Mouse (Mus musculus) stomach, postnatal 0 days (tissue): ENCODE measurements around the gene Nt5dc3.
A peak's percentile ranks its signal among the peaks of the same experiment; 100 is the strongest.

Experiments used
- CTCF ChIP-seq: IDR thresholded peaks from 2 replicates; pipeline ENCODE4 v1.5.1; 2016; ENCODE audit warnings: antibody characterized with exemption, low read depth, mild to moderate bottlenecking, moderate library complexity
- EP300 ChIP-seq: optimal IDR thresholded peaks from 2 replicates; pipeline ENCODE3; 2016; ENCODE audit warnings: antibody characterized with exemption

DNA sequence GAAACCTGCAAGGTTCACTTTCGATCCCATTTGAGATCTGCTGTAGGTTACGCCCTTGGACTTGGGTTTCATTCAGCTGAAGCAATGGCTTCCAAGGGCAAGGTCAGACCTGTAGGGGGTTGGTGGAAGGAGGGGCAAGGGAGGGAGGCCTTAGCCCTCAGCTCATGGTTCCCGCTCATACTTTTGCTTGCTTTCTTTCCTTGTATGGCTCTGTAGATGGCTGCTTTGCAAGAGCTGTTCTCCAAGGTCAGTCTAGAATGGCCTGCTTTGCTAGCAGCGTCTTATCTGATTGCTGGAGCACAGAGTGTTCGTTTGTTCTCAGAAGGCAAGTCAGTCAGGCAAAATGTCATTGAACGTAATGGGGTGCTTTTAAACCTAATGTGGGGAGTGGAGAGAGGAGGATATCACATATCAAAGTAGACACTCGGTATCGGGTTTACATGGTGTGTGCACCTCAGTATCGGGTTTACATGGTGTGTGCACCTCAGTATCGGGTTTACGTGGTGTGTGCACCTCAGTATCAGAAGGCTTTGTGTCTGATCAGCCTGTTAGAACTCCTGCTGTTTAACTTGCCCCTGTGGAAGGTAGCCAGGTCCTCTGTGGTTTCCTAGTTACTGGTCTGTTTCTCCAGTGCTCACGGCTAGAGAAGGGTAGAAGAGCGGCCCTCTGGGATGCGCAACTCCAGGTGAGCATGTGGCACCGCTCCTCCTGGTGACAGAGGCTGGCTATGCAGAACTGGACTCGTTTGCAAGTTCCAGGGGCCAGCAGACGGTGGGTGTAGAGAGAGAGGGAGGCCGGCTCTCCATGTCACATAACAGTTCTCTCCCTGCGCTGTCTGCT is 35.7 kb downstream of the Nt5dc3 start:
- TF ChIP-seq EP300 (no peak), CTCF (peak; percentile 33)
